Mouse (Mus musculus): ENCODE measurements around the gene Lrp6. TPM values are rescaled to one million over a fixed set of nuclear protein-coding genes. Genes with fewer than 3 reads are reported as not detected.
A peak's percentile ranks its signal among the peaks of the same experiment; 100 is the strongest.

Gene Lrp6
- polyA plus RNA-seq, 1 experiment = 8.4 TPM

- Histone ChIP-seq H3K27me3 (ENCODE audit: control insufficient read depth, insufficient read depth, insufficient read length) (no peaks in the 10 kb centered on the region), H3K36me3 (ENCODE audit: control insufficient read depth, insufficient read depth) (no peaks in the 10 kb centered on the region), H3K4me2 (ENCODE audit: low read depth) (peak overlapping the region; percentile 30), H3K79me2 (ENCODE audit: control insufficient read depth, insufficient read depth) (peaks cover 77% of the 10 kb centered on the region), H3ac (ENCODE audit: control insufficient read depth, insufficient read length) (no peak overlapping the region), H3K4me3 (no peak overlapping the region)
- no peak for TF ChIP-seq REST (IDR thresholded peaks at IDR 0.05; ENCODE audit: insufficient read depth, insufficient read length)
- no peak for TF ChIP-seq SRF (IDR thresholded peaks at IDR 0.05; ENCODE audit: control insufficient read depth, insufficient read length, low read depth)
- no peak for TF ChIP-seq USF1 (IDR thresholded peaks at IDR 0.05; ENCODE audit: low read depth)
- TF ChIP-seq MYOD1 (IDR thresholded peaks at IDR 0.05; ENCODE audit: control insufficient read depth in 1 of 3, insufficient read length in 2 of 3, low read depth in 2 of 3) = no peak
- TF ChIP-seq POLR2A (IDR thresholded peaks at IDR 0.05; ENCODE audit: insufficient read length, low read depth) = no peak
- TF ChIP-seq MYOG (IDR thresholded peaks at IDR 0.05; ENCODE audit: control insufficient read depth in 1 of 3, insufficient read depth in 1 of 3, insufficient read length in 2 of 3, low read depth in 2 of 3) = no peak
- no peak for TF ChIP-seq TCF3 (IDR thresholded peaks at IDR 0.05; ENCODE audit: insufficient read length, low read depth)
- TF ChIP-seq POLR2AphosphoS2 (IDR thresholded peaks at IDR 0.05; ENCODE audit: insufficient read length, low read depth) = no peak
- TF ChIP-seq MAX (IDR thresholded peaks at IDR 0.05; ENCODE audit: low read depth) = no peak
- no peak for TF ChIP-seq E2F4 (IDR thresholded peaks at IDR 0.05; ENCODE audit: insufficient read depth)
- TF ChIP-seq CEBPB (IDR thresholded peaks at IDR 0.05; ENCODE audit: insufficient read depth, poor library complexity, severe bottlenecking) = no peak
- TF ChIP-seq TCF12 (IDR thresholded peaks at IDR 0.05; ENCODE audit: insufficient read depth, poor library complexity, severe bottlenecking) = no peak
Measured at GRCm38 (mm10) chr6:134528396-134528795, 38.4 kb downstream of the Lrp6 start.

GRCm38 (mm10) chr6:134527596-134528128, 39.1 kb downstream of the Lrp6 start:
- Histone ChIP-seq H3K4me2 (ENCODE audit: low read depth) (no peak overlapping the region), H3K79me2 (ENCODE audit: control insufficient read depth, insufficient read depth) (peaks cover 79% of the 10 kb centered on the region), H3K27me3 (ENCODE audit: control insufficient read depth, insufficient read depth, insufficient read length) (no peaks in the 10 kb centered on the region), H3K36me3 (ENCODE audit: control insufficient read depth, insufficient read depth) (no peaks in the 10 kb centered on the region), H3K4me3 (no peak overlapping the region), H3ac (ENCODE audit: control insufficient read depth, insufficient read length) (no peak overlapping the region)
- TF ChIP-seq SRF (IDR thresholded peaks at IDR 0.05; ENCODE audit: control insufficient read depth, insufficient read length, low read depth) (no peak), CEBPB (IDR thresholded peaks at IDR 0.05; ENCODE audit: insufficient read depth, poor library complexity, severe bottlenecking) (no peak), MYOG (IDR thresholded peaks at IDR 0.05; ENCODE audit: control insufficient read depth in 1 of 3, insufficient read depth in 1 of 3, insufficient read length in 2 of 3, low read depth in 2 of 3) (no peak), MAX (IDR thresholded peaks at IDR 0.05; ENCODE audit: low read depth) (no peak), E2F4 (IDR thresholded peaks at IDR 0.05; ENCODE audit: insufficient read depth) (no peak), POLR2A (IDR thresholded peaks at IDR 0.05; ENCODE audit: insufficient read length, low read depth) (no peak), REST (IDR thresholded peaks at IDR 0.05; ENCODE audit: insufficient read depth, insufficient read length) (no peak), POLR2AphosphoS2 (IDR thresholded peaks at IDR 0.05; ENCODE audit: insufficient read length, low read depth) (no peak), TCF3 (IDR thresholded peaks at IDR 0.05; ENCODE audit: insufficient read length, low read depth) (no peak), TCF12 (IDR thresholded peaks at IDR 0.05; ENCODE audit: insufficient read depth, poor library complexity, severe bottlenecking) (no peak), USF1 (IDR thresholded peaks at IDR 0.05; ENCODE audit: low read depth) (no peak), MYOD1 (IDR thresholded peaks at IDR 0.05; ENCODE audit: control insufficient read depth in 1 of 3, insufficient read length in 2 of 3, low read depth in 2 of 3) (no peak)

GRCm38 (mm10) chr6:134526821-134527595, 39.8 kb downstream of the Lrp6 start:
- no peak overlapping the region for H3K4me2 ChIP-seq (ENCODE audit: low read depth)
- peaks cover 73% of the 10 kb centered on the region for H3K79me2 ChIP-seq (ENCODE audit: control insufficient read depth, insufficient read depth)
- H3ac ChIP-seq (ENCODE audit: control insufficient read depth, insufficient read length) = no peak overlapping the region
- H3K36me3 ChIP-seq (ENCODE audit: control insufficient read depth, insufficient read depth) = no peaks in the 10 kb centered on the region
- no peaks in the 10 kb centered on the region for H3K27me3 ChIP-seq (ENCODE audit: control insufficient read depth, insufficient read depth, insufficient read length)
- TF ChIP-seq POLR2A (IDR thresholded peaks at IDR 0.05; ENCODE audit: insufficient read length, low read depth) = no peak
- no peak for TF ChIP-seq REST (IDR thresholded peaks at IDR 0.05; ENCODE audit: insufficient read depth, insufficient read length)
- TF ChIP-seq TCF12 (IDR thresholded peaks at IDR 0.05; ENCODE audit: insufficient read depth, poor library complexity, severe bottlenecking) = no peak
- no peak for TF ChIP-seq MYOD1 (IDR thresholded peaks at IDR 0.05; ENCODE audit: control insufficient read depth in 1 of 3, insufficient read length in 2 of 3, low read depth in 2 of 3)
- no peak for TF ChIP-seq E2F4 (IDR thresholded peaks at IDR 0.05; ENCODE audit: insufficient read depth)
- TF ChIP-seq USF1 (IDR thresholded peaks at IDR 0.05; ENCODE audit: low read depth) = no peak
- TF ChIP-seq TCF3 (IDR thresholded peaks at IDR 0.05; ENCODE audit: insufficient read length, low read depth) = no peak
- TF ChIP-seq MAX (IDR thresholded peaks at IDR 0.05; ENCODE audit: low read depth) = no peak
- TF ChIP-seq CEBPB (IDR thresholded peaks at IDR 0.05; ENCODE audit: insufficient read depth, poor library complexity, severe bottlenecking) = no peak
- no peak for TF ChIP-seq SRF (IDR thresholded peaks at IDR 0.05; ENCODE audit: control insufficient read depth, insufficient read length, low read depth)
- no peak for TF ChIP-seq MYOG (IDR thresholded peaks at IDR 0.05; ENCODE audit: control insufficient read depth in 1 of 3, insufficient read depth in 1 of 3, insufficient read length in 2 of 3, low read depth in 2 of 3)
- no peak for TF ChIP-seq POLR2AphosphoS2 (IDR thresholded peaks at IDR 0.05; ENCODE audit: insufficient read length, low read depth)
- no peak overlapping the region for H3K4me3 ChIP-seq

GRCm38 (mm10) chr6:134526275-134526674, 40.5 kb downstream of the Lrp6 start:
- no peaks in the 10 kb centered on the region for H3K27me3 ChIP-seq (ENCODE audit: control insufficient read depth, insufficient read depth, insufficient read length)
- no peaks in the 10 kb centered on the region for H3K36me3 ChIP-seq (ENCODE audit: control insufficient read depth, insufficient read depth)
- H3ac ChIP-seq (ENCODE audit: control insufficient read depth, insufficient read length) = no peak overlapping the region
- H3K79me2 ChIP-seq (ENCODE audit: control insufficient read depth, insufficient read depth) = peaks cover 70% of the 10 kb centered on the region
- no peak overlapping the region for H3K4me3 ChIP-seq
- no peak overlapping the region for H3K4me2 ChIP-seq (ENCODE audit: low read depth)
- TF ChIP-seq MYOG (IDR thresholded peaks at IDR 0.05; ENCODE audit: control insufficient read depth in 1 of 3, insufficient read depth in 1 of 3, insufficient read length in 2 of 3, low read depth in 2 of 3) = no peak
- TF ChIP-seq USF1 (IDR thresholded peaks at IDR 0.05; ENCODE audit: low read depth) = no peak
- TF ChIP-seq E2F4 (IDR thresholded peaks at IDR 0.05; ENCODE audit: insufficient read depth) = no peak
- no peak for TF ChIP-seq SRF (IDR thresholded peaks at IDR 0.05; ENCODE audit: control insufficient read depth, insufficient read length, low read depth)
- no peak for TF ChIP-seq POLR2A (IDR thresholded peaks at IDR 0.05; ENCODE audit: insufficient read length, low read depth)
- TF ChIP-seq POLR2AphosphoS2 (IDR thresholded peaks at IDR 0.05; ENCODE audit: insufficient read length, low read depth) = no peak
- no peak for TF ChIP-seq TCF12 (IDR thresholded peaks at IDR 0.05; ENCODE audit: insufficient read depth, poor library complexity, severe bottlenecking)
- TF ChIP-seq TCF3 (IDR thresholded peaks at IDR 0.05; ENCODE audit: insufficient read length, low read depth) = no peak
- TF ChIP-seq MYOD1 (IDR thresholded peaks at IDR 0.05; ENCODE audit: control insufficient read depth in 1 of 3, insufficient read length in 2 of 3, low read depth in 2 of 3) = no peak
- TF ChIP-seq CEBPB (IDR thresholded peaks at IDR 0.05; ENCODE audit: insufficient read depth, poor library complexity, severe bottlenecking) = no peak
- TF ChIP-seq MAX (IDR thresholded peaks at IDR 0.05; ENCODE audit: low read depth) = no peak

Data from myocyte (in vitro differentiated cells).